Mouse (Mus musculus) left cerebral cortex, postnatal 10 days (tissue): ENCODE measurements around the gene Map1a. TPM values are rescaled to one million over a fixed set of nuclear protein-coding genes. Genes with fewer than 3 reads are reported as not detected.

ENCODE experiments used
- total RNA-seq, 2 experiments: library from RNA; stranded (reverse); gene quantifications; 2 replicates each; pipeline ENCODE4 v1.2.3; 2021

The Map1a gene
- total RNA-seq, 2 experiments from 2014 or later = 391 to 400 TPM

Other genes with a start within 250 kb of the Map1a start
- not detected for gene Tgm5, start 203.8 kb upstream of the Map1a start, total RNA-seq
- not detected for gene Tgm7, start 179.8 kb upstream of the Map1a start, total RNA-seq
- 10 to 100 TPM; 17.7 to 17.8 TPM for gene Adal, start 149.2 kb upstream of the Map1a start, total RNA-seq
- gene Lcmt2, start 148.9 kb upstream of the Map1a start, total RNA-seq = 1 to 10 TPM; 8.0 to 8.9 TPM
- gene Tubgcp4, start 118.9 kb upstream of the Map1a start, total RNA-seq = 10 to 100 TPM; 31.8 to 32.2 TPM
- gene Zscan29, start 118.5 kb upstream of the Map1a start, total RNA-seq = 1 to 10 TPM; 4.7 to 5.7 TPM
- 100 to 1,000 TPM; 173 to 183 TPM for gene Trp53bp1, start 18.2 kb upstream of the Map1a start, total RNA-seq
- 10 to 100 TPM; 50.4 to 55.7 TPM for gene Ppip5k1, start 65.8 kb downstream of the Map1a start, total RNA-seq
- 100 to 1,000 TPM; 311 to 312 TPM for gene Ckmt1, start 68.1 kb downstream of the Map1a start, total RNA-seq
- gene Strc, start 97.6 kb downstream of the Map1a start, total RNA-seq = not detected
- gene Pdia3, start 124.2 kb downstream of the Map1a start, total RNA-seq = 100 to 1,000 TPM; 198 to 214 TPM
- 1 to 10 TPM; 4.5 to 4.8 TPM for gene Catsper2, start 124.2 kb downstream of the Map1a start, total RNA-seq
- not detected for gene Ell3, start 154.7 kb downstream of the Map1a start, total RNA-seq
- 100 to 1,000 TPM; 129 to 153 TPM for gene Serf2, start 159.6 kb downstream of the Map1a start, total RNA-seq
- 10 to 100 TPM; 23.7 to 25.8 TPM for gene Hypk, start 163.7 kb downstream of the Map1a start, total RNA-seq
- 1 to 10 TPM; 1.2 to 1.3 TPM for gene Serinc4, start 167.2 kb downstream of the Map1a start, total RNA-seq
- 10 to 100 TPM; 35.1 to 37.0 TPM for gene Mfap1b, start 184.5 kb downstream of the Map1a start, total RNA-seq
- 10 to 100 TPM; 31.2 to 32.7 TPM for gene Mfap1a, start 217.1 kb downstream of the Map1a start, total RNA-seq
- gene Wdr76, start 217.1 kb downstream of the Map1a start, total RNA-seq = 1 to 10 TPM; 4.2 to 4.4 TPM